Mouse (Mus musculus) hindbrain, postnatal 0 days (tissue): ENCODE data around the gene Slc9a1. TPM values are rescaled to one million over a fixed set of nuclear protein-coding genes. Genes with fewer than 3 reads are reported as not detected.

Experiments
- ATAC-seq: fragments of 200-750 bp; cut with Nextera tagmentation; 2 replicates; pipeline ENCODE4 v1.8.0; 2017; ENCODE audit warnings: mild to moderate bottlenecking, moderate TSS enrichment, moderate library complexity
- DNase-seq: peaks from one replicate; pipeline ENCODE4 v3.0.0-alpha.2; 2015; ENCODE audit warnings: low spot score
- H3K27ac ChIP-seq: fragments of 300-500 bp; sonication (generic); 2 replicates; pipeline ENCODE4 v1.5.1; 2014; ENCODE audit warnings: mild to moderate bottlenecking
- H3K27me3 ChIP-seq: fragments of 300-500 bp; sonication (generic); 2 replicates; pipeline ENCODE4 v1.6.1; 2014; ENCODE audit warnings: low read length, mixed read lengths; ENCODE audit not compliant: insufficient read depth
- H3K36me3 ChIP-seq: fragments of 300-500 bp; sonication (generic); 2 replicates; pipeline ENCODE4 v1.6.1; 2014; ENCODE audit warnings: low read length, mixed read lengths; ENCODE audit not compliant: insufficient read depth
- H3K4me1 ChIP-seq: fragments of 300-500 bp; sonication (generic); 2 replicates; pipeline ENCODE4 v1.6.1; 2014; ENCODE audit warnings: antibody characterized with exemption, low read length, mixed read lengths; ENCODE audit not compliant: insufficient read depth
- H3K4me2 ChIP-seq: fragments of 300-500 bp; sonication (generic); 2 replicates; pipeline ENCODE4 v1.6.1; 2014; ENCODE audit warnings: low read depth, mild to moderate bottlenecking, low read length, moderate library complexity, mixed read lengths
- H3K4me3 ChIP-seq: fragments of 300-500 bp; sonication (generic); 2 replicates; pipeline ENCODE4 v1.5.1; 2014; ENCODE audit warnings: low read length
- H3K9ac ChIP-seq: fragments of 300-500 bp; sonication (generic); replicated peaks from 2 replicates; pipeline ENCODE4 v1.6.1; 2014; ENCODE audit warnings: mild to moderate bottlenecking, low read length, moderate library complexity, mixed read lengths
- H3K9me3 ChIP-seq: fragments of 300-500 bp; sonication (generic); 2 replicates; pipeline ENCODE4 v1.6.1; 2016; ENCODE audit warnings: low read length, mixed read lengths
- CTCF ChIP-seq: IDR thresholded peaks from 2 replicates; pipeline ENCODE4 v1.5.1; 2016; ENCODE audit warnings: antibody characterized with exemption, control low read depth, low read depth
- WGBS: fragments of 180-500 bp; shearing (Covaris S2); extraction: QIAGEN DNeasy Blood & Tissue Kit; methylation state at CpG from one replicate; pipeline ENCODE4 v1.1.7; 2014; 5-methylcytosine and 5-hydroxymethylcytosine counted together
- polyA plus RNA-seq: library from polyadenylated mRNA; unstranded; fragments of >200 nt; fragmentation: Nextera tagmentation; extraction: Ambion mirVana; gene quantifications from 2 replicates; pipeline ENCODE4 v1.2.1, GENCODE M21; 2015
- total RNA-seq: library from RNA; depleted of rRNA; stranded (reverse); fragments of >200 nt; gene quantifications from 2 replicates; pipeline ENCODE4 v1.2.3, GENCODE M21; 2014

The Slc9a1 gene
- total and polyA plus RNA-seq, 2 experiments from 2014 or later, result 10.1 to 21.2 TPM

DNA sequence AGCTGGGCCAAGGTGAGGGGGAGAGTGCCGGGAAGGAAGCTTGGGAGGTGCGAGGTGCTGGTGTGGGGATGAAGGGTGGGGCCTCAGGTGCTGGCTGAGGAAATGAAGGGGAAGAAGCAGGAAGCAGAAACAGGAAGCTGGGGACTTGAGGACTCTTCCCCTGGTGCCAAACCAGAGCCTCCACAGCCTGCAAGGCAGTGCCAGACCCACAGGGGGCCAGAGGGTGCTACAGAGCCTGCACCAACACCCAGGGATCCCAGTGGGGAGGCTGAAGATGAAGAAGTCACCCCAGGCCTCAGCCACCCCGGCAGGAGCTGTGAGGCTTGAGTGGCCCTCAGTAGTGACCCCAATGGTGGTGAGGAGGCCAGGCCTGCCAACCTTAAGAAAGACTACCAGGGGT lies 88.5 kb downstream of the Slc9a1 start:
- DNase-seq (no peak), ATAC-seq (no peak)
- Histone ChIP-seq H3K4me1 (no peaks in the 10 kb centered on the region), H3K27ac (no peak overlapping the region), H3K9me3 (no peaks in the 10 kb centered on the region), H3K4me3 (no peak overlapping the region), H3K4me2 (no peak overlapping the region), H3K27me3 (no peaks in the 10 kb centered on the region), H3K36me3 (no peaks in the 10 kb centered on the region), H3K9ac (no peak overlapping the region)
- TF ChIP-seq CTCF, result no peak
- WGBS, result 75% methylated on average over 3 of the region's 3 CpGs

DNA sequence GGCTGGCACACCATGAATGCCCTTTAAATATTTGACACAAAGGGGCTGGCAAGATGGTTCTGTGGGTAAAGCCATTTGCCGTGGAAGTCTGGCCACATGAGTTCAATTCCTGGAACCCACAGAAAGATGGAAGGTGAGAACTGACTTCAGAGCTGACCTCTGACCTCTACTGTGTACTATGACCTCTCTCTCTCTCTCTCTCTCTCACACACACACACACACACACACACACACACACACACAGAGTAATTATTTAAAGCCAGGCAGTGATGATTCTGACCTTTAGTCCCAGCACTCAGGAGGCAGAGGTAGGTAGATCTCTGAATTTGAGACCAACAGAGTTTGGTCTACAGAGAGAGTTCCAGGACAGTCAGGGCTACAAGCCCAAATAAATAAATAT lies 90.5 kb downstream of the Slc9a1 start:
- no peak overlapping the region for H3K4me2 ChIP-seq

DNA sequence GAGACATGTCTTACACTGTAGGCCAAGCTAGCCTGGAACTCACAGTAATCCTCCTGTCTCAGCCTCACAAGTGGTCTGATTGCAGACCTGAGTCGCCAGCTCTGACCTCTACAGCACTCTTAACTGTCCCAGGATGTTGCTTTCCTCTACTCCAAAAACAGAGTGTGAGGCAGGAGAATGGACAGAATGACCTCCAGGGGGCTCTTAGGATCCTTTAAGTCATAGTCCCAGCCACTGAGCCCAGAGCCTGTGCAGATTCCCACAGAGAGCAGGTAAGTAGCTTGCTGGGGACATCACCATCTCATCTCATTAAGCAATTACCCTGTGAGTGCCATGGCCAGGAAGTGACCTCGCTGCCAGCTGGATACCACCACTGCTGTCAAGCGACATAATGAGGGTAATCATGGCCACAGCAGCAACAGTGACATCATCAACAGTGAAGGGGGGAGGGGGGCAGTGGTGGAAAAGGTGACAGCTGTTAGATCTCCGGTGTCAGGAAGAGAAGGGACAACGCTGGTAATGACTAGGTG lies 91.4 kb downstream of the Slc9a1 start:
- no peak for ATAC-seq
- H3K36me3 ChIP-seq, result no peaks in the 10 kb centered on the region
- H3K4me3 ChIP-seq, result no peak overlapping the region
- no peak for DNase-seq
- H3K27me3 ChIP-seq, result no peaks in the 10 kb centered on the region
- H3K9ac ChIP-seq, result no peak overlapping the region
- H3K4me2 ChIP-seq, result no peak overlapping the region
- 50% methylated on average over 5 of the region's 5 CpGs for WGBS
- H3K4me1 ChIP-seq, result no peaks in the 10 kb centered on the region
- no peak overlapping the region for H3K27ac ChIP-seq
- TF ChIP-seq CTCF, result no peak
- no peaks in the 10 kb centered on the region for H3K9me3 ChIP-seq

More for the DNA sequence above, 90.5 kb downstream of the Slc9a1 start:
- Histone ChIP-seq H3K27ac (no peak overlapping the region), H3K4me3 (no peak overlapping the region), H3K4me1 (no peaks in the 10 kb centered on the region), H3K9me3 (no peaks in the 10 kb centered on the region), H3K27me3 (no peaks in the 10 kb centered on the region), H3K9ac (no peak overlapping the region), H3K36me3 (no peaks in the 10 kb centered on the region)
- WGBS, result 77% methylated on average over 1 of the region's 1 CpGs
- no peak for TF ChIP-seq CTCF
- no peak for DNase-seq
- no peak for ATAC-seq

GRCm38 (mm10) chr4:133461362-133461761 lies 91.9 kb downstream of the Slc9a1 start:
- H3K27ac ChIP-seq, result no peak overlapping the region
- no peaks in the 10 kb centered on the region for H3K27me3 ChIP-seq
- H3K4me3 ChIP-seq, result no peak overlapping the region
- ATAC-seq (no peak), DNase-seq (no peak)
- no peaks in the 10 kb centered on the region for H3K36me3 ChIP-seq
- no peak for TF ChIP-seq CTCF
- H3K4me2 ChIP-seq, result no peak overlapping the region
- 83% methylated on average over 4 of the region's 4 CpGs for WGBS
- no peak overlapping the region for H3K9ac ChIP-seq
- H3K9me3 ChIP-seq, result no peaks in the 10 kb centered on the region
- H3K4me1 ChIP-seq, result no peaks in the 10 kb centered on the region

DNA sequence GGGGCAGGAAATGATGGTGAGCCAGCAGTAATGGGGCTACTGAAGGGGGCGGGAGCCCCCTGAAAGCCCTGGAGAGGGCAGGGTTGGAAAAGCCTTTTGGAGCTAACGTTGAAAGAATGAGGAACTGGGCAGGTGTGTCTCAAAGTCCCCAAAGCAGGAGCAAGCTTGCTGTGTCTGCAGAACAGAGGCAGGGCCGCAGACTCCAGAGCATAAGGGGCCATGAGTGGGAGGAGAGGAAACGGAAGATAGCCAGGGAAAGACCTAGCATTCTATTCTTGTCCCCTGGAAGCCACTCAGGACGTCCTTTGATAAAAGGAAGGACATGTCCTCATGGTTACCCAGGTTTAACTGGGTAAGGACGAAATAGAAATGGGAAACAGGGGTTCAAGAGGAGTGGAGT lies 93.7 kb downstream of the Slc9a1 start:
- no peaks in the 10 kb centered on the region for H3K36me3 ChIP-seq
- no peaks in the 10 kb centered on the region for H3K4me1 ChIP-seq
- H3K4me2 ChIP-seq, result no peak overlapping the region
- H3K4me3 ChIP-seq, result no peak overlapping the region
- ATAC-seq, result no peak
- WGBS, result 63% methylated on average over 6 of the region's 6 CpGs
- no peak for TF ChIP-seq CTCF
- no peaks in the 10 kb centered on the region for H3K27me3 ChIP-seq
- H3K9ac ChIP-seq, result no peak overlapping the region
- H3K27ac ChIP-seq, result no peak overlapping the region
- H3K9me3 ChIP-seq, result no peaks in the 10 kb centered on the region
- DNase-seq, result no peak

GRCm38 (mm10) chr4:133468080-133468479 lies 98.6 kb downstream of the Slc9a1 start:
- ATAC-seq, result peak; percentile 74; the same call in 1 of the 2 replicates
- peaks cover 3% of the 10 kb centered on the region; the same call in 1 of the 2 replicates for H3K9me3 ChIP-seq
- 0 out of 2 replicates have a peak, but pooled peaks cover 4% of the 10 kb centered on the region for H3K27me3 ChIP-seq
- no peak overlapping the region for H3K27ac ChIP-seq
- 3% methylated on average over 25 of the region's 27 CpGs for WGBS
- peak overlapping the region; percentile 85 for H3K4me2 ChIP-seq
- peak overlapping the region; percentile 43 for H3K4me3 ChIP-seq
- H3K4me1 ChIP-seq, result no peaks in the 10 kb centered on the region
- no peaks in the 10 kb centered on the region for H3K36me3 ChIP-seq
- DNase-seq, result peak; percentile 73
- TF ChIP-seq CTCF, result no peak
- peak overlapping the region; percentile 45 for H3K9ac ChIP-seq

GRCm38 (mm10) chr4:133469122-133469521 lies 99.6 kb downstream of the Slc9a1 start:
- no peak for ATAC-seq
- H3K4me3 ChIP-seq, result no peak overlapping the region
- 22% methylated on average over 12 of the region's 12 CpGs for WGBS
- H3K4me1 ChIP-seq, result no peaks in the 10 kb centered on the region
- H3K9ac ChIP-seq, result no peak overlapping the region
- H3K27me3 ChIP-seq, result 0 out of 2 replicates have a peak, but pooled peaks cover 4% of the 10 kb centered on the region
- H3K4me2 ChIP-seq, result 0 out of 2 replicates have a peak overlapping the region, but pooled peaks have one; percentile 11
- TF ChIP-seq CTCF, result no peak
- H3K27ac ChIP-seq, result no peak overlapping the region
- no peak for DNase-seq
- no peaks in the 10 kb centered on the region for H3K36me3 ChIP-seq
- peaks cover 3% of the 10 kb centered on the region; the same call in 1 of the 2 replicates for H3K9me3 ChIP-seq
